Mouse (Mus musculus): ENCODE data around the gene Bcl9l. TPM values are rescaled to one million over a fixed set of nuclear protein-coding genes. Genes with fewer than 3 reads are reported as not detected.

Gene Bcl9l
- total RNA-seq, 2 experiments from 2014 or later, result 64.0 to 72.3 TPM

- DNase-seq (ENCODE audit: low spot score in 2 of 2), result no peak
Observed at GRCm38 (mm10) chr9:44483041-44483509, 450 bp downstream of the Bcl9l start.

- DNase-seq (ENCODE audit: low spot score in 2 of 2), result peak in 1 of 2 experiments; percentile 55
Observed at GRCm38 (mm10) chr9:44483510-44484044, 952 bp downstream of the Bcl9l start.

- DNase-seq (ENCODE audit: low spot score in 2 of 2), result no peak
Observed at GRCm38 (mm10) chr9:44484311-44485104, 1.9 kb downstream of the Bcl9l start.

GRCm38 (mm10) chr9:44485105-44485515, 2.5 kb downstream of the Bcl9l start:
- DNase-seq (ENCODE audit: low spot score in 2 of 2), result no peak

GRCm38 (mm10) chr9:44485516-44486161, 3.0 kb downstream of the Bcl9l start:
- no peak for DNase-seq (ENCODE audit: low spot score in 2 of 2)

- DNase-seq (ENCODE audit: low spot score in 2 of 2), result no peak
Observed at GRCm38 (mm10) chr9:44486335-44486734, 3.7 kb downstream of the Bcl9l start.

- DNase-seq (ENCODE audit: low spot score in 2 of 2), result no peak
Observed at GRCm38 (mm10) chr9:44486741-44487421, 4.3 kb downstream of the Bcl9l start.

GRCm38 (mm10) chr9:44487441-44487840, 4.8 kb downstream of the Bcl9l start:
- DNase-seq (ENCODE audit: low spot score in 2 of 2), result no peak

- DNase-seq (ENCODE audit: low spot score in 2 of 2), result no peak
Observed at GRCm38 (mm10) chr9:44488416-44488815, 5.8 kb downstream of the Bcl9l start.

- DNase-seq (ENCODE audit: low spot score in 2 of 2), result peak in 1 of 2 experiments; percentile 71
Observed at GRCm38 (mm10) chr9:44488855-44489381, 6.3 kb downstream of the Bcl9l start.

GRCm38 (mm10) chr9:44489651-44490085, 7.0 kb downstream of the Bcl9l start:
- no peak for DNase-seq (ENCODE audit: low spot score in 2 of 2)

- DNase-seq (ENCODE audit: low spot score in 2 of 2), result no peak
Observed at GRCm38 (mm10) chr9:44490086-44490967, 7.7 kb downstream of the Bcl9l start.

GRCm38 (mm10) chr9:44491351-44491750, 8.7 kb downstream of the Bcl9l start:
- no peak for DNase-seq (ENCODE audit: low spot score in 2 of 2)

- DNase-seq (ENCODE audit: low spot score in 2 of 2), result no peak
Observed at GRCm38 (mm10) chr9:44492631-44493461, 10.2 kb downstream of the Bcl9l start.

- no peak for DNase-seq (ENCODE audit: low spot score in 2 of 2)
Observed at GRCm38 (mm10) chr9:44494261-44494862, 11.7 kb downstream of the Bcl9l start.

- no peak for DNase-seq (ENCODE audit: low spot score in 2 of 2)
Observed at GRCm38 (mm10) chr9:44494863-44495809, 12.5 kb downstream of the Bcl9l start.

GRCm38 (mm10) chr9:44495810-44496344, 13.3 kb downstream of the Bcl9l start:
- no peak for DNase-seq (ENCODE audit: low spot score in 2 of 2)

Measured in layer of hippocampus, adult 18-20 months (tissue).